Mouse (Mus musculus): ENCODE measurements at regions not wholly inside any gene's neighbourhood (a gene's known extent, or its start where the extent isn't known, plus 50 kb on each side); places are given as distances from the start of the nearest gene placed in this dataset.

- TF ChIP-seq CTCF (IDR thresholded peaks at IDR 0.05; ENCODE audit: borderline replicate concordance, insufficient read depth, low read depth, low read length): peak; percentile 51
- TF ChIP-seq POLR2A (IDR thresholded peaks at IDR 0.05; ENCODE audit: borderline replicate concordance, insufficient read depth, low read length): no peak
These were observed 108.7 kb upstream of the Dcbld2 start for GRCm38 (mm10) chr16:58299495-58299894.
